Mouse (Mus musculus) brain, embryonic 14.5 days (tissue): ENCODE measurements around the gene Srpr.

ENCODE experiments used
- CTCF ChIP-seq: fragments of 200-500 bp; IDR thresholded peaks from 2 replicates; pipeline ENCODE4 v1.5.1; 2012; ENCODE audit warnings: inconsistent platforms, mild to moderate bottlenecking, moderate library complexity, borderline replicate concordance; ENCODE audit not compliant: insufficient read depth, insufficient read length; ENCODE audit errors: extremely low read depth
- POLR2A ChIP-seq: fragments of 200-500 bp; IDR thresholded peaks from 2 replicates; pipeline ENCODE4 v1.6.1; 2012; ENCODE audit warnings: mild to moderate bottlenecking, inconsistent platforms, borderline replicate concordance; ENCODE audit not compliant: poor library complexity, insufficient read depth, insufficient read length, severe bottlenecking; ENCODE audit errors: extremely low read depth

GRCm38 (mm10) chr9:35211573-35212511 lies 11.9 kb downstream of the Srpr start:
- TF ChIP-seq CTCF = no peak
- no peak for TF ChIP-seq POLR2A
